Mouse (Mus musculus): ENCODE data around the gene Plxnb1.

Plxnb1 gene

GRCm38 (mm10) chr9:109068095-109068735 is 27.0 kb upstream of the Plxnb1 start:
- DNase-seq, result peak; percentile 30

GRCm38 (mm10) chr9:109073661-109074573 is 21.3 kb upstream of the Plxnb1 start, which contains the start of gene Atrip:
Gene Atrip, minus strand, starts transcription at chr9:109074124.
- DNase-seq, result peak; percentile 94

GRCm38 (mm10) chr9:109080516-109080915 is 14.7 kb upstream of the Plxnb1 start:
- DNase-seq, result no peak

- DNase-seq, result no peak
These were observed 13.5 kb upstream of the Plxnb1 start for GRCm38 (mm10) chr9:109081749-109082123.

GRCm38 (mm10) chr9:109082124-109082800 is 12.9 kb upstream of the Plxnb1 start, which contains the start of the genes Ccdc51 and Tma7:
Gene Ccdc51, plus strand, starts transcription at chr9:109082493.
Gene Tma7, minus strand, starts transcription at chr9:109082587.
- DNase-seq, result peak; percentile 91

GRCm38 (mm10) chr9:109084922-109085321 is 10.3 kb upstream of the Plxnb1 start:
- no peak for DNase-seq

- DNase-seq, result peak; percentile 45
These were observed 7.2 kb upstream of the Plxnb1 start for GRCm38 (mm10) chr9:109087987-109088386.

GRCm38 (mm10) chr9:109090446-109090845 is 4.7 kb upstream of the Plxnb1 start:
- DNase-seq, result no peak

GRCm38 (mm10) chr9:109091802-109092201 is 3.4 kb upstream of the Plxnb1 start:
- DNase-seq, result no peak

- DNase-seq, result no peak
These were observed 2.4 kb upstream of the Plxnb1 start for GRCm38 (mm10) chr9:109092799-109093198.

GRCm38 (mm10) chr9:109093786-109094552 is 1.2 kb upstream of the Plxnb1 start:
- DNase-seq, result peak; percentile 67

GRCm38 (mm10) chr9:109094553-109095136 is 544 bp upstream of the Plxnb1 start:
- peak; percentile 54 for DNase-seq

GRCm38 (mm10) chr9:109096251-109096661 is 1.1 kb downstream of the Plxnb1 start:
- no peak for DNase-seq

GRCm38 (mm10) chr9:109096856-109097255 is 1.7 kb downstream of the Plxnb1 start:
- DNase-seq, result no peak

GRCm38 (mm10) chr9:109097291-109097690 is 2.1 kb downstream of the Plxnb1 start:
- DNase-seq, result no peak

- peak; percentile 61 for DNase-seq
These were observed 2.6 kb downstream of the Plxnb1 start for GRCm38 (mm10) chr9:109097831-109098230.

- DNase-seq, result no peak
These were observed 3.2 kb downstream of the Plxnb1 start for GRCm38 (mm10) chr9:109098366-109098765.

GRCm38 (mm10) chr9:109098969-109099368 is 3.8 kb downstream of the Plxnb1 start:
- peak; percentile 90 for DNase-seq

- no peak for DNase-seq
These were observed 5.2 kb downstream of the Plxnb1 start for GRCm38 (mm10) chr9:109100307-109100928.

- DNase-seq, result no peak
These were observed 6.8 kb downstream of the Plxnb1 start for GRCm38 (mm10) chr9:109101933-109102445.

- DNase-seq, result no peak
These were observed 7.4 kb downstream of the Plxnb1 start for GRCm38 (mm10) chr9:109102541-109102940.

All from kidney, postnatal 14 days (tissue).